Mouse (Mus musculus): ENCODE measurements around the gene Gpc6. TPM values are rescaled to one million over a fixed set of nuclear protein-coding genes. Genes with fewer than 3 reads are reported as not detected.
"Not testable (repeated sequence)": the region's sequence is repeated elsewhere in the genome, so short reads cannot be mapped to it uniquely, and the experiment has no call there.

Gene Gpc6
- polyA plus RNA-seq, 1 experiment from 2014 or later = 4.4 TPM

GRCm38 (mm10) chr14:117446675-117447231 lies 521.6 kb downstream of the Gpc6 start:
- 75% methylated on average over 2 of the region's 2 CpGs for WGBS (ENCODE audit: insufficient replicate concordance)
- 0 out of 2 replicates have a peak, but pooled peaks have one; percentile 11 for ATAC-seq (ENCODE audit: low read depth)
- not testable (repeated sequence) for H3K4me1 ChIP-seq (ENCODE audit: control insufficient read depth, low read depth, low read length)

GRCm38 (mm10) chr14:117451391-117451991 lies 526.4 kb downstream of the Gpc6 start:
- ATAC-seq (ENCODE audit: low read depth) = no peak
- Histone ChIP-seq H3K4me1 (ENCODE audit: control insufficient read depth, low read depth, low read length) (no peaks in the 10 kb centered on the region), H3K4me3 (ENCODE audit: low read depth, low read length) (no peak overlapping the region), H3K36me3 (ENCODE audit: control insufficient read depth, insufficient read depth) (no peaks in the 10 kb centered on the region), H3K27me3 (ENCODE audit: control insufficient read depth, insufficient read depth, low read depth, low read length) (no peaks in the 10 kb centered on the region), H3K9me3 (replicated peaks; ENCODE audit: control insufficient read depth, low read length) (no peaks in the 10 kb centered on the region), H3K27ac (ENCODE audit: low read length) (no peak overlapping the region), H3K4me2 (ENCODE audit: low read depth, low read length) (no peak overlapping the region), H3K9ac (ENCODE audit: low read depth, low read length) (no peak overlapping the region)
- 53% methylated on average over 3 of the region's 3 CpGs for WGBS (ENCODE audit: insufficient replicate concordance)

More at GRCm38 (mm10) chr14:117446675-117447231, 521.6 kb downstream of the Gpc6 start:
- not testable (repeated sequence) for H3K27ac ChIP-seq (ENCODE audit: low read length); H3K9ac ChIP-seq (ENCODE audit: low read depth, low read length); H3K4me3 ChIP-seq (ENCODE audit: low read depth, low read length); H3K4me2 ChIP-seq (ENCODE audit: low read depth, low read length); H3K9me3 ChIP-seq (replicated peaks; ENCODE audit: control insufficient read depth, low read length); H3K27me3 ChIP-seq (ENCODE audit: control insufficient read depth, insufficient read depth, low read depth, low read length); H3K36me3 ChIP-seq (ENCODE audit: control insufficient read depth, insufficient read depth)

GRCm38 (mm10) chr14:117452150-117452549 lies 527.0 kb downstream of the Gpc6 start:
- H3K36me3 ChIP-seq (ENCODE audit: control insufficient read depth, insufficient read depth) = no peaks in the 10 kb centered on the region
- no peak overlapping the region for H3K27ac ChIP-seq (ENCODE audit: low read length)
- H3K4me3 ChIP-seq (ENCODE audit: low read depth, low read length) = no peak overlapping the region
- 73% methylated on average over 7 of the region's 7 CpGs for WGBS (ENCODE audit: insufficient replicate concordance)
- ATAC-seq (ENCODE audit: low read depth) = no peak
- no peaks in the 10 kb centered on the region for H3K27me3 ChIP-seq (ENCODE audit: control insufficient read depth, insufficient read depth, low read depth, low read length)
- no peaks in the 10 kb centered on the region for H3K4me1 ChIP-seq (ENCODE audit: control insufficient read depth, low read depth, low read length)
- no peak overlapping the region for H3K4me2 ChIP-seq (ENCODE audit: low read depth, low read length)
- no peaks in the 10 kb centered on the region for H3K9me3 ChIP-seq (replicated peaks; ENCODE audit: control insufficient read depth, low read length)
- no peak overlapping the region for H3K9ac ChIP-seq (ENCODE audit: low read depth, low read length)

GRCm38 (mm10) chr14:117473378-117473777 lies 548.3 kb downstream of the Gpc6 start:
- H3K4me1 ChIP-seq (ENCODE audit: control insufficient read depth, low read depth, low read length) = no peaks in the 10 kb centered on the region
- no peak overlapping the region for H3K9ac ChIP-seq (ENCODE audit: low read depth, low read length)
- ATAC-seq (ENCODE audit: low read depth) = no peak
- 57% methylated on average over 2 of the region's 2 CpGs for WGBS (ENCODE audit: insufficient replicate concordance)
- no peak overlapping the region for H3K27ac ChIP-seq (ENCODE audit: low read length)
- H3K9me3 ChIP-seq (replicated peaks; ENCODE audit: control insufficient read depth, low read length) = no peaks in the 10 kb centered on the region
- no peak overlapping the region for H3K4me3 ChIP-seq (ENCODE audit: low read depth, low read length)
- H3K36me3 ChIP-seq (ENCODE audit: control insufficient read depth, insufficient read depth) = no peaks in the 10 kb centered on the region
- no peak overlapping the region for H3K4me2 ChIP-seq (ENCODE audit: low read depth, low read length)
- no peaks in the 10 kb centered on the region for H3K27me3 ChIP-seq (ENCODE audit: control insufficient read depth, insufficient read depth, low read depth, low read length)

- Histone ChIP-seq H3K9ac (ENCODE audit: low read depth, low read length) (no peak overlapping the region), H3K4me3 (ENCODE audit: low read depth, low read length) (no peak overlapping the region)
- WGBS (ENCODE audit: insufficient replicate concordance) = 57% methylated on average over 3 of the region's 3 CpGs
Observed at GRCm38 (mm10) chr14:117478879-117479278, 553.8 kb downstream of the Gpc6 start.

GRCm38 (mm10) chr14:117487161-117487754 lies 562.1 kb downstream of the Gpc6 start:
- no peaks in the 10 kb centered on the region for H3K27me3 ChIP-seq (ENCODE audit: control insufficient read depth, insufficient read depth, low read depth, low read length)
- H3K27ac ChIP-seq (ENCODE audit: low read length) = no peak overlapping the region
- H3K9me3 ChIP-seq (replicated peaks; ENCODE audit: control insufficient read depth, low read length) = no peaks in the 10 kb centered on the region
- no peaks in the 10 kb centered on the region for H3K4me1 ChIP-seq (ENCODE audit: control insufficient read depth, low read depth, low read length)
- H3K4me2 ChIP-seq (ENCODE audit: low read depth, low read length) = no peak overlapping the region
- H3K4me3 ChIP-seq (ENCODE audit: low read depth, low read length) = no peak overlapping the region
- H3K9ac ChIP-seq (ENCODE audit: low read depth, low read length) = no peak overlapping the region
- 39% methylated on average over 4 of the region's 4 CpGs for WGBS (ENCODE audit: insufficient replicate concordance)
- ATAC-seq (ENCODE audit: low read depth) = no peak
- no peaks in the 10 kb centered on the region for H3K36me3 ChIP-seq (ENCODE audit: control insufficient read depth, insufficient read depth)

More at GRCm38 (mm10) chr14:117478879-117479278, 553.8 kb downstream of the Gpc6 start:
- Histone ChIP-seq H3K4me2 (ENCODE audit: low read depth, low read length) (no peak overlapping the region), H3K36me3 (ENCODE audit: control insufficient read depth, insufficient read depth) (no peaks in the 10 kb centered on the region), H3K4me1 (ENCODE audit: control insufficient read depth, low read depth, low read length) (no peaks in the 10 kb centered on the region), H3K27me3 (ENCODE audit: control insufficient read depth, insufficient read depth, low read depth, low read length) (no peaks in the 10 kb centered on the region), H3K27ac (ENCODE audit: low read length) (no peak overlapping the region), H3K9me3 (replicated peaks; ENCODE audit: control insufficient read depth, low read length) (no peaks in the 10 kb centered on the region)
- ATAC-seq (ENCODE audit: low read depth) = no peak

- Histone ChIP-seq H3K36me3 (ENCODE audit: control insufficient read depth, insufficient read depth) (no peaks in the 10 kb centered on the region), H3K27me3 (ENCODE audit: control insufficient read depth, insufficient read depth, low read depth, low read length) (no peaks in the 10 kb centered on the region), H3K4me2 (ENCODE audit: low read depth, low read length) (no peak overlapping the region), H3K9ac (ENCODE audit: low read depth, low read length) (no peak overlapping the region), H3K27ac (ENCODE audit: low read length) (no peak overlapping the region), H3K9me3 (replicated peaks; ENCODE audit: control insufficient read depth, low read length) (no peaks in the 10 kb centered on the region), H3K4me3 (ENCODE audit: low read depth, low read length) (no peak overlapping the region), H3K4me1 (ENCODE audit: control insufficient read depth, low read depth, low read length) (no peaks in the 10 kb centered on the region)
- no peak for ATAC-seq (ENCODE audit: low read depth)
- WGBS (ENCODE audit: insufficient replicate concordance) = 54% methylated on average over 5 of the region's 5 CpGs
Observed at GRCm38 (mm10) chr14:117490469-117490868, 565.4 kb downstream of the Gpc6 start.

- Histone ChIP-seq H3K27ac (ENCODE audit: low read length) (no peak overlapping the region), H3K27me3 (ENCODE audit: control insufficient read depth, insufficient read depth, low read depth, low read length) (no peaks in the 10 kb centered on the region), H3K4me3 (ENCODE audit: low read depth, low read length) (no peak overlapping the region), H3K9ac (ENCODE audit: low read depth, low read length) (no peak overlapping the region), H3K4me1 (ENCODE audit: control insufficient read depth, low read depth, low read length) (no peaks in the 10 kb centered on the region), H3K9me3 (replicated peaks; ENCODE audit: control insufficient read depth, low read length) (no peaks in the 10 kb centered on the region), H3K4me2 (ENCODE audit: low read depth, low read length) (no peak overlapping the region), H3K36me3 (ENCODE audit: control insufficient read depth, insufficient read depth) (no peaks in the 10 kb centered on the region)
- ATAC-seq (ENCODE audit: low read depth) = no peak
- WGBS (ENCODE audit: insufficient replicate concordance) = 49% methylated on average over 3 of the region's 3 CpGs
Observed at GRCm38 (mm10) chr14:117495118-117495517, 570.0 kb downstream of the Gpc6 start.

- Histone ChIP-seq H3K27me3 (ENCODE audit: control insufficient read depth, insufficient read depth, low read depth, low read length) (no peaks in the 10 kb centered on the region), H3K4me3 (ENCODE audit: low read depth, low read length) (no peak overlapping the region), H3K9me3 (replicated peaks; ENCODE audit: control insufficient read depth, low read length) (no peaks in the 10 kb centered on the region), H3K4me1 (ENCODE audit: control insufficient read depth, low read depth, low read length) (no peaks in the 10 kb centered on the region), H3K36me3 (ENCODE audit: control insufficient read depth, insufficient read depth) (no peaks in the 10 kb centered on the region), H3K27ac (ENCODE audit: low read length) (no peak overlapping the region), H3K4me2 (ENCODE audit: low read depth, low read length) (no peak overlapping the region), H3K9ac (ENCODE audit: low read depth, low read length) (no peak overlapping the region)
- 64% methylated on average over 6 of the region's 6 CpGs for WGBS (ENCODE audit: insufficient replicate concordance)
- no peak for ATAC-seq (ENCODE audit: low read depth)
Observed at GRCm38 (mm10) chr14:117498785-117499184, 573.7 kb downstream of the Gpc6 start.

Data from liver, embryonic 16.5 days (tissue).